Mouse (Mus musculus): Measurements from ENCODE around the gene Dvl1.

DNA sequence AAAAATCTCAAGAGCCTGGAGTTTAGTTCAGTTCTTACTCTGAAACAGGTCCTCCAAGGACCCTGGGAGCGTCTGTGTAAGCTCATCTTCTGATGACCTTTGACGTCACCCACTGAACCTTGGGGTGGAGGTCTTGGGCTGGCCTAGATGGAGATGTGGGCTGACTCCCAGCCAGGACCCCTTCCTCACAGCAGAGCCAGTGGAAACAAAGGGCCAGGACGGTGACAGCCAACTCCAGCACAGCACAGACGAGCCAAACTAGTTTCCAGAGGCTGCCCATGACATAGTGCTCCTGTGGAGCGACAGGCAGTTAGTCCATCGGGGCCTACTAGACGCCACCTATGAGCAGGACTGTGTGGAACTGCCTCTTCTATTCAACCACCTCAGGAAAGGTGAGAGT lies 61.1 kb downstream of the Dvl1 start:
- TF ChIP-seq POLR2A (IDR thresholded peaks at IDR 0.05; ENCODE audit: low read depth, low read length) (no peak), CTCF (IDR thresholded peaks at IDR 0.05; ENCODE audit: borderline replicate concordance, insufficient read depth, low read length) (no peak)
